Mouse (Mus musculus): ENCODE results near the gene Dmbt1. TPM values are rescaled to one million over a fixed set of nuclear protein-coding genes. Genes with fewer than 3 reads are reported as not detected.

Dmbt1 gene
- total and polyA plus RNA-seq, 3 experiments: not detected

- H3K4me3 ChIP-seq (ENCODE audit: control insufficient read depth in 1 of 2, insufficient read depth in 1 of 2, low read depth in 2 of 2, low read length in 2 of 2): no peak overlapping the region
- no peaks in the 10 kb centered on the region for H3K4me1 ChIP-seq (ENCODE audit: control insufficient read depth in 1 of 2, insufficient read depth in 2 of 2, low read length in 2 of 2)
- no peaks in the 10 kb centered on the region for H3K9me3 ChIP-seq (replicated peaks; ENCODE audit: insufficient read depth, low read length)
- no peaks in the 10 kb centered on the region for H3K27me3 ChIP-seq (ENCODE audit: control insufficient read depth in 1 of 2, insufficient read depth in 2 of 2, low read length in 2 of 2)
- no peak overlapping the region for H3K9ac ChIP-seq (ENCODE audit: control insufficient read depth, low read depth, low read length, poor library complexity, severe bottlenecking)
- no peak overlapping the region for H3K27ac ChIP-seq (ENCODE audit: control insufficient read depth, low read depth, low read length)
- H3K79me2 ChIP-seq (ENCODE audit: control insufficient read depth, insufficient read depth, low read length, poor library complexity): no peaks in the 10 kb centered on the region
- TF ChIP-seq ETS1 (IDR thresholded peaks at IDR 0.05; ENCODE audit: low read depth, low read length): no peak
- TF ChIP-seq POLR2AphosphoS5 (IDR thresholded peaks at IDR 0.05; ENCODE audit: borderline replicate concordance, low read depth, low read length): no peak
- no peak for TF ChIP-seq MAZ (IDR thresholded peaks at IDR 0.05; ENCODE audit: low read depth, low read length)
- TF ChIP-seq RAD21 (IDR thresholded peaks at IDR 0.05; ENCODE audit: low read depth, low read length): peak; percentile 38
- TF ChIP-seq CHD1 (IDR thresholded peaks at IDR 0.05; ENCODE audit: low read depth, low read length): no peak
- no peak for TF ChIP-seq HCFC1 (IDR thresholded peaks at IDR 0.05; ENCODE audit: low read depth, low read length)
- peak; percentile 24 to 47 (median 40); a peak in 4 of 6 replicates for TF ChIP-seq CTCF (IDR thresholded peaks at IDR 0.05 in 2 of 3, conservative IDR thresholded peaks at IDR 0.05 in 1 of 3; ENCODE audit: control insufficient read depth in 1 of 3, insufficient read depth in 1 of 3, low read depth in 2 of 3, low read length in 3 of 3, poor library complexity in 1 of 3, severe bottlenecking in 1 of 3)
- TF ChIP-seq SMC3 (IDR thresholded peaks at IDR 0.05; ENCODE audit: low read depth, low read length): peak; percentile 12; the same call in 1 of the 2 replicates
- no peak for TF ChIP-seq E2F4 (IDR thresholded peaks at IDR 0.05; ENCODE audit: borderline replicate concordance, low read depth, low read length)
- no peak for TF ChIP-seq ZMIZ1 (IDR thresholded peaks at IDR 0.05; ENCODE audit: low read depth, low read length)
- H3K36me3 ChIP-seq (ENCODE audit: control insufficient read depth in 1 of 2, insufficient read depth in 2 of 2, low read length in 2 of 2): no peaks in the 10 kb centered on the region
- DNase-seq (ENCODE audit: low read depth, low spot score): peak; percentile 10
Measured at GRCm38 (mm10) chr7:130993907-130994306, 37.9 kb upstream of the Dmbt1 start.

- no peaks in the 10 kb centered on the region for H3K9me3 ChIP-seq (replicated peaks; ENCODE audit: insufficient read depth, low read length)
- H3K4me3 ChIP-seq (ENCODE audit: control insufficient read depth in 1 of 2, insufficient read depth in 1 of 2, low read depth in 2 of 2, low read length in 2 of 2): no peak overlapping the region
- no peak for DNase-seq (ENCODE audit: low read depth, low spot score)
- no peak overlapping the region for H3K9ac ChIP-seq (ENCODE audit: control insufficient read depth, low read depth, low read length, poor library complexity, severe bottlenecking)
- H3K27me3 ChIP-seq (ENCODE audit: control insufficient read depth in 1 of 2, insufficient read depth in 2 of 2, low read length in 2 of 2): no peaks in the 10 kb centered on the region
- no peak overlapping the region for H3K27ac ChIP-seq (ENCODE audit: control insufficient read depth, low read depth, low read length)
- H3K36me3 ChIP-seq (ENCODE audit: control insufficient read depth in 1 of 2, insufficient read depth in 2 of 2, low read length in 2 of 2): no peaks in the 10 kb centered on the region
- H3K79me2 ChIP-seq (ENCODE audit: control insufficient read depth, insufficient read depth, low read length, poor library complexity): no peaks in the 10 kb centered on the region
- no peaks in the 10 kb centered on the region for H3K4me1 ChIP-seq (ENCODE audit: control insufficient read depth in 1 of 2, insufficient read depth in 2 of 2, low read length in 2 of 2)
- TF ChIP-seq MAZ (IDR thresholded peaks at IDR 0.05; ENCODE audit: low read depth, low read length) (no peak), KAT2A (conservative IDR thresholded peaks at IDR 0.05; ENCODE audit: low read depth, low read length) (no peak), USF1 (IDR thresholded peaks at IDR 0.05; ENCODE audit: low read depth, low read length) (no peak), EP300 (IDR thresholded peaks at IDR 0.05; ENCODE audit: low read depth in 1 of 2, low read length in 2 of 2) (no peak), CHD1 (IDR thresholded peaks at IDR 0.05; ENCODE audit: low read depth, low read length) (no peak), ZKSCAN1 (IDR thresholded peaks at IDR 0.05; ENCODE audit: low read depth, low read length) (no peak)
Measured at GRCm38 (mm10) chr7:131001976-131002726, 29.7 kb upstream of the Dmbt1 start.
